Mouse (Mus musculus) lung, postnatal 25 days (tissue): ENCODE data around the gene Hbb-bt.
"Not testable (repeated sequence)": the region's sequence is repeated elsewhere in the genome, so short reads cannot be mapped to it uniquely, and the experiment has no call there.

Experiments
- DNase-seq: peaks from one replicate; pipeline ENCODE4 v3.0.0; 2022; ENCODE audit warnings: low spot score

Gene Hbb-bt

DNA sequence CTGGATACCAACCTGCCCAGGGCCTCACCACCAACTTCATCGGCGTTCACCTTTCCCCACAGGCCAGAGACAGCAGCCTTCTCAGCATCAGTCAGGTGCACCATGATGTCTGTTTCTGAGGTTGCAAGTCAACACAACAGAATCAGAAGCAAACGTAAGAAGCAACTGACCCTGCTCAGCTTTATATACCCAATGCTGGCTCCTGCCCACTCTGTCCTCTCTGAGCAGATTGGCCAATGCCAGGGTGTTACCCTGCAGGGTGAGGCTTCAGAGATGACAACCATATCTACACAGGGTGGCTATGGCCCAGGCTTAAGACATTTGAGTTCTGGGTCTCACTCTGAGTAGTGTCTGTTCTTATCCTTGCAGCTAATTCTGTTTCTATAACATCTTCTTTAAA is at the start of gene Hbb-bt:
Hbb-bt (minus strand) TSS at position 231 of the 400 bp plus-strand sequence.
- no peak for DNase-seq

DNA sequence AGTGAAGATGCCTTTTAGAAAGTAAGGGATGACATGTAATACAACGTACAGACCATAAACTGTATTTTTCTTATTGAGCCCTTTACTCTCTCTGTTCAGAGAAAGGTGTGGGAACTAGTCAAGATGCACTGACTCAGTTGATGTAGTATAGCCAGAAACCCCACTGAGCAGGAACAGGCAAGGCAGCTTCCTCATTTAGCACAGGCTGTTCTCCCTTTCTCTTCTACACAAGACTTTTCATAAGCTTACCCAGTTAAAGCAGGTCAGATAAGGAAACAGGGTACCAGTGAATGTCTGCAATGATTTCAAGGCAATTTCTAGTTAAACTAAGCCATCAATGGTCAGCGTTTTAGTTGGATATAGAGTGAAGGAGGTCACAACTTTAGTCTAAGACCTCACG is 47.7 kb upstream of the Hbb-bt start:
- DNase-seq = no peak

DNA sequence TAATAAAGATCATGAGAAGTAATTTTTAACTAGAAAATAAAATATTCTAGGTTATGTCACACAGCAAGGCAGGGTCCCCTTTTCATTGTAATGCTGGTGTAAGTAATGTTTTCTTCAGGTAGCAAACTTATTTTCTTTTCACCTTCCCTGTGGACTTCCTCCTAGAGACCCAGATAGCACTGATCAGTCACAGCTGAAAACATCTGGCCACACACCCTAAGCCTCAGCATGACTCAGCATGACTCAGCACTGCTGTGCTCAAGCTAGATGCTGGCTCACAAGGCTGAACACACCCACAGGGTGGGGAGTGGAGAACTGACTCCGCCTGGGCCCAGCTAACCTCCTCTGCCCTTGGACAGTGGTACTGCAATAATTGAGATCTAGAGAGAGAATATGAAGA is 47.1 kb upstream of the Hbb-bt start:
- no peak for DNase-seq

DNA sequence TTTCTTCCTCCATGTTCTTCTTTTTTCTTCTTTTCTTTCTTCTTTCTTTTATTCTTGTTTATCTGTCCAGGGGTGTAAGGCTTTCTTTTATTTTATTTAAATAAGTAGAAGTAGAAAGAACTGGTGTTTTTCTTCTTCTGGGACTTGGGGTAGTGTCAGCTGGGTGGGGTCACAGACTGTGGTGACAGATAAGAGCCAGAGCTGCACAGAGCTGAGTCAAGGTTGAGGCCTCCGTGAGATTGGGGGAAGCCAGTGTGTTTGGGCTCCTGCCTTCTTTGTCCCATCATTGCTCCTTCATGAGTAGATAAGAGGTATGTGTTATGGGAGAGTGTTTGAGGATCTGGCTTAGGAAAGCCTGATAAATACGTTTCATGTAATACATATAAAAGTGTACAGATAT is 45.3 kb upstream of the Hbb-bt start:
- no peak for DNase-seq

DNA sequence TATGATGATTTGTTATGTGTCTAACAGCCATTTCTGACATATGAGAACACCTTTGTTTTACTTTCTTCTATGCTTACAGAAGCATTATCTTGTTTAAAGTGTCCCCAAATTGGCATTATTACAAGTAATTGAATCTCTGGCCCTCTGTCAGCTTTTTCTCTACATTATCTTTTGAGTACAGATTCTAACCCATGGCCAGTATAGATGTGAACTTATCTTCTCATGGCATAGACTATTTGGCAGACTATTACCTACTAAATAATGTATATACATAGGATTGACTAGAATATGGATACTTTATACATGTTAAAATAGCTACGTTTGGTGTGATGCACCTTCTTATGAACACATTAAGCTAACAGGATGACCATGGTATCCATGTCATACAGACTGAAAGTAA is 40.9 kb upstream of the Hbb-bt start:
- no peak for DNase-seq

DNA sequence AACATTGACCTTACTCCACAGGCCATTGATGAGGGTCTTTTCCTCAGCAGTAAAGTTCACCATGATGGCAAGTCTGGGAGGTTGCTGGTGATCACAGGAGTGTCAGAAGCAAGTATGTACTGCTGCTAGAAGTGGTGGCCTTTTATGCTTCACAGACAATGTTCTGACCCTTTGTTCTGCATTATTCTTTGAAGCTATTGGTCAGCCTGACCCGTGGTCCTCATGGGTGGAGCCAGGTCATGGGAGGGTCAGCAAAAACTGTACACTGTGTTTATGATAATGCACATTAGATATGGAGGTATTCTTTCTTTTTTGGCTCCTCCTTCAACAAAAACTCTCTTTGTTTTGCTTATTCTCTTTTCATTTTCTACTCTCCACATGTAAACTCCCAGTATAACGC is 39.3 kb upstream of the Hbb-bt start, which contains the start of gene Hbb-y:
Hbb-y (minus strand) TSS at position 127 of the 400 bp plus-strand sequence.
- no peak for DNase-seq

DNA sequence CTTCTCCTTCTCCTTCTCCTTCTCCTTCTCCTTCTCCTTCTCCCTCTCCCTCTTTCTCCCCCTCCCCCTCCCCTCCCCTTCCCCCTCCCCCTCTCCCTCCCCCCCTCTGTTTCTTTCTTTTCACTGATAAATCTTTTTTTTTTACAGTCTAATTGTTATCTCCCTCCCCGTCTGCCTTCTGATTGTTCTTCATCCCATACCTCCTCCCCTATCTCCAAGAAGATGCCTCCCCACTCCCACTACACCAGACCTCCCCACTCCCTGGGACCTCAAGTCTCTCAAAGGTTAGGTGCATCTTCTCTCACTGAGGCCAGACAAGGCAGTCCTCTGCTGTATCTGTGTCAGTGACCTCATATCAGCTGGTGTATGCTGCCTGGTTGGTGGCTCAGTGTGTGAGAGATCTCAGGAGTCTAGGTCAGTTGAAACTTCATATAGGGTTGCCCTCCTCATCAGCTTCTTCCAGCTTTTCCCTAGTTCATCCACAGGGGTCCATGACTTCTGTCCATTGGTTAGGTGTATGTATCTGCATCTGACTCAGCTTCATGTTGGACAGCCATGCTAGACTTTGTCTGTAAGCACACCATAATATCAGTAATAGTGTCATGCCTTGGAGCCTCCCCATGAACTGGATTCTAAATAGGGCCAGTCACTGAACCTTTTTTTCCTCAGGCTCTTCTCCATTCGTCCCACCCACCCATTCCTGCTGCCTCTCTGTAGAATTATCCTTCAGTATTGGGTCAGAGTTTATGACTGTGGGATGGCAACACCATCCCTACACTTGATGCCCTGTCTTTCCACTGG is 30.9 kb upstream of the Hbb-bt start:
- no peak for DNase-seq

DNA sequence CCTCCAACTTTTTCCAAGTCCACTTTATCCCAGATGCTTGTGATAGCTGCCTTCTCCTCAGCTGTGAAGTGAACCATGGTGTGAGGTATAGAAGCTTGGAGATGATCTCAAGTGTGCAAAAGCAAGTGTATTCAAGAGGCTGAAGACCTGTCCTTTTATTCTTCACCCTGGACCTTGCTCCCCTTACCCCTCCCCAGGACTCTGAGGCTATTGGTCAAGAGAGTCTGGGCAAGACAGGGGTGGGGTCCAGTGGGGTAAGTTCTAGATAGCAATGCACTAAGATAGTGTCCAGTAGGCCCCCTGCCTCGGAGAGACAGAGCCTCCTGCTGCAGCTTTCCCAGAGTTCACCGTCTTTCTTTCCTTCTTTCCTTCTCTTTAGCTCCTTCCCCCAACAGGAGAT is 29.2 kb upstream of the Hbb-bt start, which contains the start of gene Hbb-bh1:
Hbb-bh1 (minus strand) TSS at position 131 of the 400 bp plus-strand sequence.
- DNase-seq = no peak

DNA sequence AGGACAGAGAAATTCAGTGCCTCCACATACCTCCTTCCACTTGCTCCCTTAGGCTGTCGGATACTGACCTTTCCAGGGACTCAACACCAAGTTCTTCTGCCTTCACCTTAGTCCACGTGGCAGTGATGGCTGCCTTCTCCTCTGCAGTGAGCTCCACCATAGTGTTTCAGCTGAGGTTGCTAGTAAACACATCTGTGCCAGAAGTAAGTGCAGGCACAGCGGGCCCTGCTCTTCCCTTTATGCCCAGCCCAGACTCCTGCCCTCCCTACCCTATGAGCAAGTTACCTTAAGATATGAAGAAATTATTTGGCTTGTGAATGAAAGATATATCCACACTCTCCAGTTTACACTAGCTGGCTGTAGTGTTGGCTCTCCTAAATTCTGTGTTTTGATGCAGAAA is 26.5 kb upstream of the Hbb-bt start, which contains the start of gene Hbb-bh2:
Hbb-bh2 (minus strand) TSS at position 253 of the 400 bp plus-strand sequence.
- DNase-seq = no peak

DNA sequence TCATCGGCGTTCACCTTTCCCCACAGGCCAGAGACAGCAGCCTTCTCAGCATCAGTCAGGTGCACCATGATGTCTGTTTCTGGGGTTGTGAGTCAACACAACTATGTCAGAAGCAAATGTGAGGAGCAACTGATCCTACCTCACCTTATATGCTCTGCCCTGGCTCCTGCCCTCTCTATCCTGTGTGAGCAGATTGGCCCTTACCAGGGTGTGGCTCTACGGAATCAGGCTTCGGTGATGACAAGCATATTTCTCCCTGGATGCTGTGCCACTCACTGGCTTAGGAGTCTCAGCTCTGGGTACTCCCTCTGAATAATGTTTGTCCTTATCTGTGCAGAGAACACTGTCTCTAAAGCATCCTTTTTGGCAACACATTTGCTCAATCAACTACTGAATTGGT is 14.0 kb upstream of the Hbb-bt start, which contains the start of gene Hbb-bs:
Hbb-bs (minus strand) TSS at position 289 of the 400 bp plus-strand sequence.
- no peak for DNase-seq

DNA sequence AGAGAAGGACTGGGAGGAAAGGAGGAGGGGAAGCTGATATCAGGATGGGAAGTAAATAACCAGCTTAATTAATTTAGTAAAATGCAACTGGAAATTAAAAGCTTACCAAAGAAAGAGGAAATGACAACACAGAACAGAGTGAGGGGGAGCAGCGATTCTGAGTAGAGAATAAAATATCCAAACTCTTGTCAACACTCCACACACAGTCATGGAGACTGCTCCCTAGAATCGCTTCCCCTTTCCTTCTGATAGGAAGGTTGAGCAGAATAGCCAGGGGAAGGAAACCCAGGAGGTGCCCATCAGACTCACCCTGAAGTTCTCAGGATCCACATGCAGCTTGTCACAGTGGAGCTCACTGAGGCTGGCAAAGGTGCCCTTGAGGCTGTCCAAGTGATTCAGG is 13.3 kb upstream of the Hbb-bt start:
- DNase-seq = not testable (repeated sequence)

DNA sequence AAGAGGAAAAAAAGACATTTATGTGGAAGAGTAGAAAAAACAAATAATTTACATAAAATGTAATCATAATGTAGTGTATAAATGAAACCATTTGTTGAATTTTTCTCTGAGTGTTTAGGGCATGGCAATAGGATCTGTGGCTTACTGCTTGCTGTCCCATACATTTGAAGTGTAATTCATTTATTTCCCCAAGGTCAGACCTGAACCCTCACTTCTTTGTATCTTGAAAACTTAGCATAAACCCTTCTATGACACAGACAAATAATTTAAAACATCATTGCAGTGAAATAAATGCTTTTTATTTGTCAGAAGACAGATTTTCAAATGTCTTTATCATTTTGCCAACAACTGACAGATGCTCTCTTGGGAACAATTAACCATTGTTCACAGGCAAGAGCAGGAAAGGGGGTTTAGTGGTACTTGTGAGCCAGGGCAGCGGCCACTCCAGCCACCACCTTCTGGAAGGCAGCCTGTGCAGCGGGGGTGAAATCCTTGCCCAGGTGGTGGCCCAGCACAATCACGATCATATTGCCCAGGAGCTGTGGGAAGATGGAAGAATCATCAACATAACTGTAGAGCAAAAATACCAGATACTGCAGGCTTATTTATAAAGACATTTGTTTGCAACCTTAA is 12.6 kb upstream of the Hbb-bt start:
- DNase-seq = no peak

DNA sequence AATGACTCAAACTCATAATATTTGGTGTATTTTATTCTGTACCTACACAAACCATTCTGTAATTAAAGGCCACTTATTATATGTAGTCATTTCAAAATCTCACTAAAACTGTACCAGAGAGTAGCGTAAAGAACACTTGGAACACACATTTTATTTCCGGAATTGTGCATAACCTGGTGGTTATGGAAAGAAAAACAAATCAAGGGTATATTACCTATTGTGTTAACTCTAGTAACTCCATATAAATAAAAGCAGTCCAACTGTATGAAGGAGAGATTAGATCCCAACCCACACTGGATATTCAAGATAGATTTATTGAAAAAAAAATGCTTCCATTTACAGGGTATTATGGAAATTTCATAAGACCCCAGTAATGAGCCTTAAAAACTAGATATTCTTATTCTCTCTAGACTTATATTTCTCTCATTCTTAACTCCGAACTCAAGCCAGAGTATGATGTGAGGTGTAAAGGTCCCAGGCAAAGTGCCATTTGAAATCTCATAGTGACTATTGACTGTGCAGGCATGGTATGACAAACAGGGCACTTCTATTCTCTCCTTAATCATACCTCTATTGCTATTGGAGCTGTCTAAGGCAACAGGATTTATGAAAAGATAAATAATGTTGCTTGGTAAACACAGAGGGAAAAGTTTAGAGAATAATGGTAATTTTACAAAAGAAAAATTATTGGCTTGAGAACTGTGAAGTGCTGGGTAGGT is 11.9 kb upstream of the Hbb-bt start:
- no peak for DNase-seq

DNA sequence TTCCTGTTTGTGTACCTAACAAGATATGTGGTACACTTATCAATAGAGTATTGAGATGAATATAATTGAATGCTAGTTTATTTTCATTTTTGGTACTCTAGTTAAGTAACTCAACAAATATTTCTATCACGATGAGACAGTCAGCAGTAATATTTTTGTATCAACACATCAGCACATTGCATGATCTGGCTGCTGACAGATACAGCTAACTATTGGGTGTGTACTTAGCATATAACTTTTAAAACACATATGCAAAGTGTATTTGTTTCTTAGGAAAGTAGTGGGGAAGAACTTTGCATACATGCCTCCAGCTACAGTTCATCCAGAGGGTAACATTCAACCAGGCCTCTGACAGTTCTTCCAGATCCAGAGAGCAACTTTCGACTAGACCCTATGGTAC is 10.8 kb upstream of the Hbb-bt start:
- DNase-seq = no peak

DNA sequence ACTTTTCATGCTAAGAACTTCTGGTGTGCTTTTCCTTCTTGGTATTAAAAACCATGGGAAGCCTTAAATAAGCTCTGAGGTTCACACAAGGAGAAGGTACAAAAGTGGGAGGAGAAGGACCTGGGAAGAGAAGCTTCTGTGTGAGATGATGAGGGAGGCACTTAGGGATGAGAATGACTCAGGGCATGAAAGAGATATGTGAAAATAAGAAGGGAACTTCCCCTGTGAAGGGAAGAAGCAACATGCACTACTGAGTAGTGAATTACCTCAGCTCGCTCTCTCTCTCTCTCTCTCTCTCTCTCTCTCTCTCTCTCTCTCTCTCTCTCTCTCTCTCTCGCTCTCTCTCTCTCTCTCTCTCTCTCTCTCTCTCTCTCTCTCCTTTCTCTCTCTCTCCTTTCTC is 1.3 kb upstream of the Hbb-bt start:
- DNase-seq = not testable (repeated sequence)

DNA sequence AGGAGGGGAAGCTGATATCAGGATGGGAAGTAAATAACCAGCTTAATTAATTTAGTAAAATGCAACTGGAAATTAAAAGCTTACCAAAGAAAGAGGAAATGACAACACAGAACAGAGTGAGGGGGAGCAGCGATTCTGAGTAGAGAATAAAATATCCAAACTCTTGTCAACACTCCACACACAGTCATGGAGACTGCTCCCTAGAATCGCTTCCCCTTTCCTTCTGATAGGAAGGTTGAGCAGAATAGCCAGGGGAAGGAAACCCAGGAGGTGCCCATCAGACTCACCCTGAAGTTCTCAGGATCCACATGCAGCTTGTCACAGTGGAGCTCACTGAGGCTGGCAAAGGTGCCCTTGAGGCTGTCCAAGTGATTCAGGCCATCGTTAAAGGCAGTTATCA is 644 bp downstream of the Hbb-bt start:
- DNase-seq = not testable (repeated sequence)

DNA sequence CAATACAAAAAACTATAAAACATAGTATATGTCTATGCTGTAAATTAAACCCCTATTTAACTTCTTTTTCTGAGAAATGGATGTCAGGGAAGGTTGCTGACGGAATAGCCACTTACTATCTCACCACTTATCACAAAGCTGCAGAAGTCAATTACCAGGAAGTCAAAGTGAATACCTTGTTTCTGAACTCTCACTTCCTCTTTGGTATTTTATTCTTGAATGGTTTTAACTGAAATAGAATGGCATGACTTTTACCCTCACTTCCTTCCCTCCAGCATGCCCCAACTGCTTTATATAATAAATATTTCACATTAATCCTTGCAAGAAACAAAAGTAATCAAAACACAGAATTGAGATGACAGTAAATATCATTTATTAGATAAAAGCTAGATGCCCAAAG is 1.6 kb downstream of the Hbb-bt start:
- no peak for DNase-seq

DNA sequence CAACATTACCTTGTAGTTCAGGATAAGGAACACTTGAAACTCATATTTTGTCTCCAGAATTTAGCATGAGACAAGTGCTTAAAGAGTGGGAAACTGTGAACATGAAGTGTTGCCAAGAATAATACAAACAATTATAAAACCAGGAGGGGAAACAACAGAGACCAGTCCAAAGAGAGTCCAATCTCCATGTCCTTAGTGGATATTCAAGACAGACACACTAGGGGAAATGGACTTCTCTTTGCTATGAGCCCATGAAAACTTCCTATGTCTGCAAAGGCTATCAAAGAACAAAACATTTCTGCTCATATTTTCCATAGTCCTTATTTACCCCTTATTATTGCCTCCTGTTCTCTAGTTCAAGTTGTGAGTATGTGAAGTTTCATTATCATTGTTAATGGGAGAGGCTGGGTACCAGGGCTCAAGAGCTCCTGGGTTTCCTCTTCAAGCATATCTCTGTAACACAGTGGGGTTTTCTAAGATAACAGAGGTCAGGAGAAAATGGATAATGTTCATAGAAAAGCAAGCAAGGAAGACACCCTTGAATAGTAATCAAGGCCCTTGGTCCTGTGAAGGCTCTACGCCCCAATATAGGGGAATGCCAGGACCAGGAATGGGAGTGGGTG is 2.5 kb downstream of the Hbb-bt start:
- DNase-seq = no peak

DNA sequence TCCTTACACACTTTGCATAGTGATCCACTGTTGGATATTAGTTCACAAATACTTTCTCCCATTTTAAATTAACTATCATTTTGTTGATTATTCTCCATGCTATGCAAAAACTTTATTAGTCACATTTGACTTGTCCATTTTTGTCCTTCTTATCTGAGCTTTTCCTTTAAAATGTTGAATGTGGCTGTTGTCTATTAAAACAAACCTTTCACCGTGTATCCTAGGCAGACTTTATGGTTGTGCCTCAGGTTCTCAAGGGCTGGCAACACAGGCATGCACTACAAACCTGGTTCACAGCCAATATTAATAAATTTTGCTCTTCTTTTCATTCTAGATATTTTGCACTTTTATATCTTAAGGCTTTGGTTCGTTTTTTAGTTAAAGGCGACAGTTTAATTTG is 3.0 kb downstream of the Hbb-bt start:
- no peak for DNase-seq

DNA sequence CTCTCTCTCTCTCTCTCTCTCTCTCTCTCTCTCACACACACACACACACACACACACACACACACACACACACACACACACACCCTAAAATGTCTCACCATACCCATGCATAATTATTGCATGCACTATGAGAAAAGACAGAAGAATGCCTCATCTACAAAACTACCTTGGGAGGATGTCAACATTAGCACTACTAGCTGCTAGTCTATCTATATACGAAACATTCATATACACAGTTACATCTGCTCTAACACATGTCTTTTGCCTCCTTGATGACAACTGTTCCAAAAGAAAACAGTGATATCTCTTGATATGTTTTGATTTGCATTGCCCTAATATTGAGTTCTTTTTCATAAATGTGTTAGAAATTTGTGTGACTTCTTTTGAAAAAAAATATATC is 3.5 kb downstream of the Hbb-bt start:
- DNase-seq = no peak

DNA sequence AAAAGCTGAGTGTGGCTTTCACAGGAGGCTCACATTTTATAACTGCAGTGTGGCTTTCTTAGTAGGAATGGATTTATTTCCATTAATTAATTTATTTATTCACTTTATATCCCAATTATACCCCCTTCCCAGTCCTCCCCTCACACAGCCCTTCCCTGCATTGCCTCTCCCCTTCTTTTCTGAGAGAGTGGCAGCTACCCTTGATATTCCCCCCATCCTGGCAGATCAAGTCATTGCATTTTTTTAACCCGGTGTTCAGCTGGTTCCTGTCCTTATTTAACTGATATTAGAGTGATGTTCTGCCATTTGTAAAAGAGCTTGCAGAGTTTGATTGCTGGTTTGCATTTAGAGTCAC is 4.0 kb downstream of the Hbb-bt start:
- no peak for DNase-seq
